Mouse (Mus musculus) skeletal muscle tissue, postnatal 0 days (tissue): ENCODE results near the gene Pik3cg. TPM values are rescaled to one million over a fixed set of nuclear protein-coding genes. Genes with fewer than 3 reads are reported as not detected.

ENCODE experiments used
- polyA plus RNA-seq: library from polyadenylated mRNA; unstranded; fragments of >200 nt; fragmentation: Nextera tagmentation; extraction: Ambion mirVana; gene quantifications from 2 replicates; pipeline ENCODE4 v1.2.1, GENCODE M21; 2015

Gene Pik3cg
- polyA plus RNA-seq = 1.7 and 2.3 TPM in 2 replicates

GRCm38 (mm10) chr12:32207948-32208891 is at the start of gene Pik3cg:
Gene Pik3cg (minus strand): TSS chr12:32208659.

Other genes with a start within 250 kb of the Pik3cg start
- 7.6 and 25.8 TPM in 2 replicates for gene Prkar2b, start 147.4 kb downstream of the Pik3cg start, polyA plus RNA-seq
- 1.6 and 2.3 TPM in 2 replicates for gene Ccdc71l, start 170.0 kb upstream of the Pik3cg start, polyA plus RNA-seq